Mouse (Mus musculus) heart, adult 2 months (tissue): ENCODE data around the gene Erbb4. TPM values are rescaled to one million over a fixed set of nuclear protein-coding genes. Genes with fewer than 3 reads are reported as not detected.
A peak's percentile ranks its signal among the peaks of the same experiment; 100 is the strongest.

Source experiments
- DNase-seq, 2 experiments: peaks; one replicate each; pipeline ENCODE4 v3.0.0; 2021
- H3K27ac ChIP-seq: fragments of 200-600 bp; 2 replicates; pipeline ENCODE4 v1.8.1; 2022
- H3K27me3 ChIP-seq: fragments of 200-500 bp; 2 replicates; pipeline ENCODE4 v1.6.1; 2012; ENCODE audit warnings: mild to moderate bottlenecking, low read length, inconsistent platforms, mixed read lengths; ENCODE audit not compliant: control insufficient read depth, insufficient read depth
- H3K36me3 ChIP-seq: fragments of 200-500 bp; 2 replicates; pipeline ENCODE4 v1.6.1; 2012; ENCODE audit warnings: low read length, inconsistent platforms; ENCODE audit not compliant: control insufficient read depth, insufficient read depth
- H3K4me1 ChIP-seq: fragments of 200-500 bp; 2 replicates; pipeline ENCODE4 v1.6.1; 2011; ENCODE audit warnings: low read length; ENCODE audit not compliant: control insufficient read depth, insufficient read depth
- H3K4me3 ChIP-seq: fragments of 200-600 bp; 2 replicates; pipeline ENCODE4 v1.8.1; 2022
- H3K79me2 ChIP-seq: fragments of 200-500 bp; replicated peaks from 2 replicates; pipeline ENCODE4 v1.6.1; 2012; ENCODE audit warnings: mild to moderate bottlenecking, inconsistent platforms, low read length, moderate library complexity, mixed read lengths; ENCODE audit not compliant: control insufficient read depth, insufficient read depth
- H3K9ac ChIP-seq: fragments of 200-500 bp; 2 replicates; pipeline ENCODE4 v1.6.1; 2012; ENCODE audit warnings: low read depth, mild to moderate bottlenecking, control low read depth, inconsistent platforms, low read length, mixed read lengths
- CTCF ChIP-seq: fragments of 200-600 bp; IDR thresholded peaks from 2 replicates; pipeline ENCODE4 v1.8.1; 2022; ENCODE audit warnings: antibody characterized with exemption, mild to moderate bottlenecking, moderate library complexity
- EP300 ChIP-seq: fragments of 200-500 bp; IDR thresholded peaks from 2 replicates; pipeline ENCODE4 v1.6.1; 2011; ENCODE audit warnings: low read depth, low read length, control low read depth; ENCODE audit not compliant: insufficient read depth
- POLR2A ChIP-seq: fragments of 200-500 bp; IDR thresholded peaks from 2 replicates; pipeline ENCODE4 v1.6.1; 2011; ENCODE audit warnings: mild to moderate bottlenecking, low read depth, low read length, control low read depth; ENCODE audit not compliant: insufficient read depth
- WGBS: fragments of 180-500 bp; shearing (Covaris S2); methylation state at CpG from one replicate; pipeline ENCODE4 v1.1.7; 2018; 5-methylcytosine and 5-hydroxymethylcytosine counted together
- intact Hi-C: fragments of 180-260 bp; cut with DNase I; formaldehyde crosslinking; loops from one replicate; pipeline ENCODE4 v1.15.1; 2025
- polyA plus RNA-seq: library from polyadenylated mRNA; depleted of rRNA; stranded (reverse); fragments of >200 nt; gene quantifications from 2 replicates; pipeline ENCODE4 v1.2.3, GENCODE M21; 2012
- total RNA-seq, 2 experiments: library from RNA; stranded (reverse); gene quantifications; 2 replicates each; pipeline ENCODE4 v1.2.3; 2021

Erbb4 gene
- total and polyA plus RNA-seq, 3 experiments: 2.1 to 13.9 (median 10.3) TPM

GRCm38 (mm10) chr1:68115721-68116120 lies 992.1 kb downstream of the Erbb4 start:
- intact Hi-C loops: no loop called here
- Histone ChIP-seq H3K36me3 (no peaks in the 10 kb centered on the region), H3K4me1 (no peaks in the 10 kb centered on the region), H3K27me3 (no peaks in the 10 kb centered on the region), H3K27ac (no peak overlapping the region), H3K4me3 (no peak overlapping the region), H3K9ac (no peak overlapping the region), H3K79me2 (no peaks in the 10 kb centered on the region)
- TF ChIP-seq CTCF: no peak
- TF ChIP-seq EP300: no peak
- TF ChIP-seq POLR2A: no peak
- WGBS: 80% methylated on average over 5 of the region's 5 CpGs
- DNase-seq: no peak

- whole genome bisulfite sequencing: 78% methylated on average over 3 of the region's 3 CpGs
- DNase-seq: peak in 1 of 2 experiments; percentile 14
- H3K9ac ChIP-seq: no peak overlapping the region
- no peak overlapping the region for H3K4me3 ChIP-seq
- H3K4me1 ChIP-seq: no peaks in the 10 kb centered on the region
- intact Hi-C loops: loop anchor here (2.0 to 5.0 kb wide), 2 partner anchors 1011 to 1032 kb away; no protein-coding TSS in a partner anchor
- H3K36me3 ChIP-seq: no peaks in the 10 kb centered on the region
- no peak overlapping the region for H3K27ac ChIP-seq
- H3K27me3 ChIP-seq: no peaks in the 10 kb centered on the region
- TF ChIP-seq POLR2A (no peak), EP300 (no peak), CTCF (peak; percentile 70)
- H3K79me2 ChIP-seq: no peaks in the 10 kb centered on the region
Observed at GRCm38 (mm10) chr1:68106543-68106860, 1001.4 kb downstream of the Erbb4 start.

- H3K36me3 ChIP-seq: no peaks in the 10 kb centered on the region
- no peaks in the 10 kb centered on the region for H3K4me1 ChIP-seq
- TF ChIP-seq POLR2A (no peak), EP300 (no peak), CTCF (no peak)
- intact Hi-C loops: loop anchor here (2.0 to 5.0 kb wide), 2 partner anchors 1011 to 1033 kb away; no protein-coding TSS in a partner anchor
- H3K27ac ChIP-seq: no peak overlapping the region
- DNase-seq: no peak
- WGBS: 77% methylated on average over 7 of the region's 7 CpGs
- no peaks in the 10 kb centered on the region for H3K79me2 ChIP-seq
- H3K4me3 ChIP-seq: no peak overlapping the region
- H3K27me3 ChIP-seq: no peaks in the 10 kb centered on the region
- H3K9ac ChIP-seq: no peak overlapping the region
Observed at GRCm38 (mm10) chr1:68105834-68106542, 1001.9 kb downstream of the Erbb4 start.

- H3K9ac ChIP-seq: no peak overlapping the region
- no peak overlapping the region for H3K27ac ChIP-seq
- H3K36me3 ChIP-seq: no peaks in the 10 kb centered on the region
- H3K27me3 ChIP-seq: no peaks in the 10 kb centered on the region
- H3K79me2 ChIP-seq: no peaks in the 10 kb centered on the region
- TF ChIP-seq POLR2A: no peak
- TF ChIP-seq CTCF: no peak
- TF ChIP-seq EP300: no peak
- H3K4me1 ChIP-seq: no peaks in the 10 kb centered on the region
- DNase-seq: no peak
- intact Hi-C loops: no loop called here
- H3K4me3 ChIP-seq: no peak overlapping the region
- 81% methylated on average over 1 of the region's 1 CpGs for WGBS
Observed at GRCm38 (mm10) chr1:68089623-68090022, 1018.2 kb downstream of the Erbb4 start.

- Histone ChIP-seq H3K36me3 (no peaks in the 10 kb centered on the region), H3K79me2 (no peaks in the 10 kb centered on the region), H3K27me3 (no peaks in the 10 kb centered on the region), H3K4me1 (no peaks in the 10 kb centered on the region), H3K4me3 (no peak overlapping the region), H3K9ac (no peak overlapping the region), H3K27ac (no peak overlapping the region)
- intact Hi-C loops: no loop called here
- no peak for DNase-seq
- 68% methylated on average over 4 of the region's 4 CpGs for WGBS
- TF ChIP-seq POLR2A (no peak), EP300 (no peak), CTCF (no peak)
Observed at GRCm38 (mm10) chr1:68056494-68056893, 1051.4 kb downstream of the Erbb4 start.

GRCm38 (mm10) chr1:68054715-68055114 lies 1053.1 kb downstream of the Erbb4 start:
- Histone ChIP-seq H3K4me1 (no peaks in the 10 kb centered on the region), H3K4me3 (no peak overlapping the region), H3K36me3 (no peaks in the 10 kb centered on the region), H3K27ac (no peak overlapping the region), H3K9ac (no peak overlapping the region), H3K27me3 (no peaks in the 10 kb centered on the region), H3K79me2 (no peaks in the 10 kb centered on the region)
- WGBS: 67% methylated on average over 3 of the region's 3 CpGs
- intact Hi-C loops: no loop called here
- DNase-seq: no peak
- TF ChIP-seq POLR2A (no peak), EP300 (no peak), CTCF (no peak)
